Mouse (Mus musculus): ENCODE results near the gene Ugt1a8.
"Not testable (repeated sequence)": the region's sequence is repeated elsewhere in the genome, so short reads cannot be mapped to it uniquely, and the experiment has no call there.

GRCm38 (mm10) chr1:88094270-88094676, 6.7 kb downstream of the Ugt1a8 start:
- TF ChIP-seq CTCF (IDR thresholded peaks at IDR 0.05; ENCODE audit: low read depth, low read length); POLR2AphosphoS5 (IDR thresholded peaks at IDR 0.05; ENCODE audit: insufficient replicate concordance, low read depth, low read length): not testable (repeated sequence)

All from G1E (cell line).